Mouse (Mus musculus): ENCODE results near the gene Hcn1.

Hcn1 gene

GRCm38 (mm10) chr13:117602181-117602580, at the start of gene Hcn1:
Hcn1 (plus strand) TSS chr13:117602320.
- peak; percentile 87 to 97 for DNase-seq

GRCm38 (mm10) chr13:117567251-117567650, 34.9 kb upstream of the Hcn1 start:
- DNase-seq = peak; percentile 22 to 32

GRCm38 (mm10) chr13:117571747-117572146, 30.4 kb upstream of the Hcn1 start:
- DNase-seq = no peak

DNA sequence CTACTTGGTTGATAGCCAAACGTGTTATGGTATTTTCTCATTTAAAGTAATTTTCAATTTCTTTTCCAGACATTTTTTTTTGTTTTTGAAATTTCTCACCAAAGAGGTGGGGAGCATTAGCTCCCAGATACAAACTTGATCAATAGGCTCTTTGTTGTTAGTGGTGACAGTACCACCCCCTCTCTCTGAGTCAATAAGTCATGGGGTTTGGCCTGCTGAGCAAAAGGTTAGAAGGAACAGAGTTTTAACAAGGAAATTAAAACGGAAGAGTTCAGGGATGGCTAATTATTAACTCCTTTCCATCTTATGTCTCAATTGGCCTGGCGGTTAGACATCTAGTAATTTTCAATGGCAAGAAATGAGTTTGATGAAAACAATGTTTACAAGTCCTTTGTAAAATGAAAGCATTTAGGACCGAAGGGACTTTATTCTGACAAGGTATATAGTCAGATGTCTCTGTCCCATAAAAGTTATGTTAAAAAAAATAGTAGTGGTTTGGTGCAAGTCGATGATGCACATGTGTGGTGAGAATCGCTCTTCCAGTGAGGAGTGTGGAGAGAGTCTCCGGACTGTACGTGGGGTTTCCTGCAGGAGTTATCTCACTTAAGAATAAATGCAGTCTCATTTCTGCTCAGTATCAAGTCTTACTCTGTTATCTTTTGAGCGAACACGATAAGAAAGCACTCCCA, 7.5 kb upstream of the Hcn1 start:
- DNase-seq = no peak

DNA sequence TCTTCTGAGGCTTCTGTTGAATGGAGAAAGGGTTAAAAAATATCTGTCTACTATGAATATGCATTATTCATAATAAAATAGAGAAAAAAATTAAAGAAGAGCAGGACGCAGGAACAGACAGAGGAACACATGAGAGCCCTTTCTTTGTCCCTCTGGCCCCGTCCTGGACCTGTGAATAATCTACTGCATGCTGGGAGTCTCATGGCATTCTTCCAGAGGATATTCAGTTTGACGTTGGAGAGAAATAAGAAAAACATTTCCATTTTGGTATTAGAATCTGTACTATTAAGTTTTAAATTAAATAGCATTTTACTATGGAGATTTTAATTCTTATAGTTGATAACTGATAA, 7.0 kb upstream of the Hcn1 start:
- no peak for DNase-seq

- DNase-seq = peak in 1 of 2 experiments; percentile 13
Observed at GRCm38 (mm10) chr13:117601331-117601965, 672 bp upstream of the Hcn1 start.

GRCm38 (mm10) chr13:117602617-117603358, 668 bp downstream of the Hcn1 start:
- DNase-seq = peak; percentile 44 to 60

DNA sequence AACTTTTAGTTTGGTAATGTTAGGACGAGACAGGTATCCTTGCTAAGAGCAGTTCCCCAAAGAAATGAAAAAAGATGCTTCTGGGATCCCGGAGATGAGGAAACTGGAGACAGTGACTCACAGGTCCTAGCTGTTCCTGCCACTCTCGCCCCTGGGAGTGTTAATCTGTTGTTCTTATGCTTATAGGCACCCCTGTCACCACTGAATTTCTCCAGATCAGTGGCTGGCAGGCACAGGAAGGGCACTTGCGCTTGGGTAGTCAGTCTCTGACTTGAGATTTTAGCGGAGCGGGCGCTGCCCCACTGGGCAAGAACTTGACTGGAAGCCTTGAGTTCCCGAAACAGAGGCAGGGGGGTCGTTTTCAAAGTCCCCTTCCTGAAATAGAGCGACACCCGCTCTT, 1.3 kb downstream of the Hcn1 start:
- DNase-seq = peak; percentile 39 to 49

GRCm38 (mm10) chr13:117604073-117604472, 2.0 kb downstream of the Hcn1 start:
- DNase-seq = no peak

DNA sequence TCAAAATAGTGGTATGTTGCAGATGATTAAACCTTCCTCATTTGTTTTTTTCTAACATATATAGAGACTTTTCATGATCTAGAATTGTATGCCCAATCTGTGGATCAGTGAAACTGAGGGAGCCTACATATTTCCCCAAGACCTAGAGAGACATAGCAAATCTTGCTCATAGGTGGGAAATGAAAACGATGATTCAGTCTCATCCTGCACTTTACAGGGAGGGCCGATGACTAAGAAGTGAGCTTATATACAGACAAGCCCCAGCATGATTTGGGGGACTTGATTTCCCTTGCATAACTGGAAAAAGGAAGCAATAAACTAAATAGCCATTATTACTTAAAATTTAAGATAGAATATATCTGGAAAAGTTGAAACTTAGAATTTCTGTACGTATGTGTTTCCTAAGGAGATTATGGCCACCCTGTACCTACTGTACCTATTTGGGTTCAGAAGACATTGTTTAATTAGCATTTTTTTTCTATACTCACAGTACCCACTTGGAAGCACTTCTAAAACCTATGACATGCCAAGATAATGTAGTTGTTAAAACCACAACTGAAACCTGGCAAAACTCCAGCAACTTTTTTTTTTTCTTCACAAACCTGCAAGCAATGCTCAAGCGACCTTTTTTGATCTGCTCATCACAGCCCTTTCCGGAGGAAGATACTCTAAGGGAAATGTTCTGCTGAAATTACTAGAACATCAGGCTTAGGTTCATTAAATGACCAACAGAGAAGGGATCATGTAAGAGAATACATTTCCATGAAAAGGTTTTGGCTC, 3.0 kb downstream of the Hcn1 start:
- DNase-seq = no peak

- DNase-seq = no peak
Observed at GRCm38 (mm10) chr13:117611881-117612280, 9.8 kb downstream of the Hcn1 start.

DNA sequence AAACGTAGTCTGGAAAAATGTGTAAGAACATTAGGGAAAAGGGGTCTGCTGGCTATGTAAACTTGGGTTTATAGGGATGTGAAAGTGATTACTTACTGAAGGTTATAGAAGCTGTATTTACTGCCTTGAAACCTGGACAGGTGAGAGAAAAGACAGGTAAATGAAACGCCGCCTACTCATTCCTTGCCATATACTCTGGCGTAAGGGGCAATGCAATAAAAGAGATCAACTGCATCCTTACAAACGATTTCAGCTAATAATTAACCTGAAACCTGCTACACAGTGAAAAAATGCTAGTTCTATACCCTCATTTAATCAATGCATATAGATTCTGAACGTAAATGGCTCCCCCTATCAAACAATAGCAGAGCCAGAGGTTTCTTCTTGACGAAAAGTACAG, 17.4 kb downstream of the Hcn1 start:
- no peak for DNase-seq

DNA sequence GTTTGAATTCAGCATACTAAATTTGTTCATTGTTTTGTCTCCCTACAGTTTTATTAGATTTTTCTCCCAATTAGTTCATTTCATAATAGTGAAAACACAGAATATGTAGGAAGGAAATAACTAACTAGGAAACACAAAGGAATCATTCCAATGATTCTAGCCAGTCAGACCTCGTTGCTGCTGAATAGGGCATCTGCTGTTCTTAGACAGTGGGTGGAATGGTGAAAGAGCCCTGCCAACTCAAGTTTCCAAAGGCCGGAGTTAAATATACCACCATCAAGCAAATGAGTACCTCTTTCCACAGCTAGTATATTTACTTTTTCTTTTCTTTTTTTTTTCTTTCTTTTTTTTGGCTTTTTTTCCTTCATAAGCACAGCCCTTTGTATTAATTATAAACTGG, 55.4 kb downstream of the Hcn1 start:
- peak in 1 of 2 experiments; percentile 14 for DNase-seq

GRCm38 (mm10) chr13:117658414-117659175, 56.5 kb downstream of the Hcn1 start:
- DNase-seq = peak; percentile 84 to 88

DNA sequence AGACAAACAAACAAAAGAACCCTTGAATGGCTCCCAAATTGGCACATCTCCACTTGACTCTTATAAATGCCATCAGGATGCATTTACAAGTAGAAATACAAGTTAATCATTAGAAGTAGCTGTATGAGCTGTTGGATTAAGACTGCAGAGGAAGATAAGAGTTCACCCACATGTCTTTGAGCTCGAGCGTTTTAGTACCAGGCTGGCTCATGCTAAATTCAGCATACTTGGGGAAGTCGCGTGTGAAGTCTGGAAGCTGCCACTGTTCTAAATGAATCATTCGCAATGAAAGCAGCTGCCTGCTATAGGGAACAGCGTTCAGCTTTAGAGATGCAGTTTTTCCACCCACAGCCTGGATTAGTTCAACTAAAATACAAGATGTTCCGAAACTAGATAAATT, 57.4 kb downstream of the Hcn1 start:
- peak in 1 of 2 experiments; percentile 27 for DNase-seq

DNA sequence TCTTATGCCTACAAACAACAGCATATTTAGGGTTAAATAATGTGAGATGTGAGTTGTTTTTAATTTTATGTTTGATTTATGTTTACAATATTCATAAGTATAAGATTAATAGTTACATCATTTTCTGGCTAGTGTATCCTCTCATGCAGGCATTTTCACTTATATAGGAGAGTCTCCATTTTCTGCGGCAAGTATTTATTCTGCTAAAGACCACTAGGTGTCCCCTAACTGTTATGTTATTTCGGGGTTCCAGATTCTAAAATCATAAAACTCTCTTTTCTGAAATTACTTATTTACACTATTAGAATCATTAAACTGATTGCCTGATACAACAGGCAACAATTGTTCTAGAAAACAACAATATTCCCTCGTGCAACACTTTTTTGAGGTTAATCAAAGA, 60.5 kb downstream of the Hcn1 start:
- DNase-seq = no peak

- DNase-seq = no peak
Observed at GRCm38 (mm10) chr13:117669303-117669702, 67.2 kb downstream of the Hcn1 start.

DNA sequence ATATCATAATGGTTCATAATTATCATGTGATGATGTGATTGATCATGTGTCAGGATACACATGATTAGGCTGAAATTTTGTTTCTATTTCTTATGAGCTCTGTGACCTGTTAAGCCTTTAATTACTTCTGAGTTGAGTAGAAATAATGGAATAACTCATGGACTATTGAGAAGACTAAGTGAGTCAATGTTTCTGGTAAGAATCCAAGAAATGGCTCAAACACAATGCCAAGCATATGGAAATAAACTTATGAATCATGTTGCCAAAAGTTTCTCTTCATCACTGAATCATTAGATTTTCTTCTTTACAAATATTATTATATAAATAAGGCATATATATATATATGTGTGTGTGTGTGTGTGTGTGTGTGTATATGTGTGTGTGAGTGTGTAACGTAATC, 69.7 kb downstream of the Hcn1 start:
- no peak for DNase-seq

- no peak for DNase-seq
Observed at GRCm38 (mm10) chr13:117676418-117676817, 74.3 kb downstream of the Hcn1 start.

DNA sequence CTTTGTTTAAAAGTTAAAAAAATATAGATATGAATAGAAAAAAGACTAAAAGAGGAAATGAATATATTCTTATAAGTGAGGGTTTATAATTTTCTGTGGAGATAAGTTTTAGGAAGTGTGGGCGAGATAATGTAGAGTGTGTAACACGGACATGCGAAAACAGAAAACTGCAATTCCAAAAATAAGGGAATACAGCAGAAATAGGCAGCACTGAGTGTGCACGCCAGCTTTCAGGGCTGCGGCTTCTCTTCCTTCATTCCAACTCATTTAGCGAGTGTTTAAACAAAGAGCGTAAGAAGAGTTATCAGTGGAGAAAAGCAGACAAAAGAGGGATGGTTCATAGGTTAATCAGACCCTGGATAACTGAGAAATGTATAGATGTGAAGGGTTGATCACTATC, 85.5 kb downstream of the Hcn1 start:
- no peak for DNase-seq

GRCm38 (mm10) chr13:117694729-117695332, 92.7 kb downstream of the Hcn1 start:
- DNase-seq = no peak

DNA sequence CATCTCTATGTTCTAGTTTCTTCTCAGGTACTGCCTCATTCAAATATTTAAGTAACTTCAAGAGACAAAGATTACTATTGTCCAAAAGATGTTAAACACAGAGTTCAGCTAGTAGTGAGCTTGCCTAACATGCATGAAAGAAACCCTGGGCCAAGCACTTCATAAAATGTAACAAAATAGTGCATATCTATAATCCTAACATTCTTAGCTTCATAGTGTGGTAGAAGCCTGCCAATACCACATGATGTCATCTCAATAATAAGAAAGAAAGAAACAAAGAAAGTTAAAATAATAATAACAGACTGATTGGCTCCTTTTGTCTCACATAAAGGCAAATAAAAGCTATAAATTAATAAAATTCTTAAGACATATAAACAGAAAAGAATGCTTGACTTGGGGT, 103.5 kb downstream of the Hcn1 start:
- DNase-seq = no peak

All from cerebellum, adult 18-20 months (tissue).